Comparison of ENCODE assay signal across 21 mouse cellular contexts in genomic region chr1:96450852-96451251, GRCm38 (mm10).
DNase-seq lines count a peak whose midpoint lies in the region; ATAC-seq and TF ChIP-seq lines count a peak whose summit lies in the region.
"Had no signal": no experiment of that assay in that cellular context is flagged by ENCODE, and none has a peak within 500 bp of the region (broad histone marks: within the 10 kb centered on the region; RNA-seq: fewer than 3 reads in every experiment).

No protein-coding gene starts in this region.

- H3K27me3 ChIP-seq in MEL (ENCODE audit: control insufficient read depth in 1 of 2, insufficient read depth in 2 of 2, low read length in 2 of 2), result no peaks in the 10 kb centered on the region
- no peaks in the 10 kb centered on the region for H3K27me3 ChIP-seq in midbrain, embryonic 16.5 days (ENCODE audit: control insufficient read depth, insufficient read depth, low read depth, low read length)
- H3K27me3 ChIP-seq: CH12.LX, Patski had no signal

- H3K79me2 ChIP-seq in MEL (ENCODE audit: control insufficient read depth, insufficient read depth, low read length, poor library complexity), result no peaks in the 10 kb centered on the region

- TF ChIP-seq EP300 in MEL (IDR thresholded peaks at IDR 0.05; ENCODE audit: low read depth in 1 of 2, low read length in 2 of 2), result peak; percentile 66 to 82; a peak in 3 of 4 replicates

- no peak overlapping the region for H3K4me2 ChIP-seq in midbrain, embryonic 16.5 days (ENCODE audit: low read length)

- no peaks in the 10 kb centered on the region; a peak in 1 of 4 replicates for H3K36me3 ChIP-seq in MEL (ENCODE audit: control insufficient read depth in 1 of 2, insufficient read depth in 2 of 2, low read length in 2 of 2)
- no peaks in the 10 kb centered on the region for H3K36me3 ChIP-seq in midbrain, embryonic 16.5 days (ENCODE audit: control insufficient read depth, insufficient read depth, low read length)
- H3K36me3 ChIP-seq: G1E had no signal

- TF ChIP-seq POLR2A in MEL (IDR thresholded peaks at IDR 0.05; ENCODE audit: control insufficient read depth in 1 of 2, insufficient read depth in 1 of 2, low read depth in 1 of 2, low read length in 2 of 2, poor library complexity in 1 of 2), result no peak

- H3K4me3 ChIP-seq in MEL (ENCODE audit: control insufficient read depth in 1 of 2, insufficient read depth in 1 of 2, low read depth in 2 of 2, low read length in 2 of 2), result no peak overlapping the region
- no peak overlapping the region for H3K4me3 ChIP-seq in midbrain, embryonic 16.5 days (ENCODE audit: low read depth, low read length)

- H3K4me1 ChIP-seq in MEL (ENCODE audit: control insufficient read depth in 1 of 2, insufficient read depth in 2 of 2, low read length in 2 of 2), result no peaks in the 10 kb centered on the region
- no peaks in the 10 kb centered on the region for H3K4me1 ChIP-seq in midbrain, embryonic 16.5 days (ENCODE audit: control insufficient read depth, insufficient read depth, low read length)

- no peak overlapping the region for H3K9ac ChIP-seq in MEL (ENCODE audit: control insufficient read depth, low read depth, low read length, poor library complexity, severe bottlenecking)
- H3K9ac ChIP-seq in midbrain, embryonic 16.5 days (ENCODE audit: low read depth, low read length), result no peak overlapping the region

- H3K27ac ChIP-seq in MEL (ENCODE audit: control insufficient read depth, low read depth, low read length), result no peak overlapping the region
- no peak overlapping the region for H3K27ac ChIP-seq in midbrain, embryonic 16.5 days (ENCODE audit: low read length)

- no peak for TF ChIP-seq CTCF in MEL (IDR thresholded peaks at IDR 0.05 in 2 of 3, conservative IDR thresholded peaks at IDR 0.05 in 1 of 3; ENCODE audit: control insufficient read depth in 1 of 3, insufficient read depth in 1 of 3, low read depth in 2 of 3, low read length in 3 of 3, poor library complexity in 1 of 3, severe bottlenecking in 1 of 3)

- peak; percentile 62 for DNase-seq in MEL (ENCODE audit: low read depth, low spot score)
- DNase-seq in MEL-GATA-1-ER (ENCODE audit: extremely low read depth, low read depth), result peak; percentile 33
- DNase-seq in heart, postnatal 36 days, result no peak
- DNase-seq: adrenal gland, adult 2 months; adrenal gland, adult 8-10 months; adrenal gland, postnatal 10 days; adrenal gland, postnatal 14 days; adrenal gland, postnatal 25 days; adrenal gland, postnatal 36 days; B cell, adult 2 months; cerebellum, adult 11 months; cerebellum, adult 11-12 months; cerebellum, adult 18-20 months; cerebellum, adult 2 months; cerebellum, adult 8-10 months had no signal

- no peaks in the 10 kb centered on the region for H3K9me3 ChIP-seq in MEL (replicated peaks; ENCODE audit: insufficient read depth, low read length)
- H3K9me3 ChIP-seq in midbrain, embryonic 16.5 days (replicated peaks; ENCODE audit: control insufficient read depth, low read length, poor library complexity, severe bottlenecking), result no peaks in the 10 kb centered on the region

- no peak for ATAC-seq in midbrain, embryonic 16.5 days
- ATAC-seq: activated CD4-positive, CD25-positive, alpha-beta regulatory T cell, adult 4 months; CD4-positive, CD25-positive, alpha-beta regulatory T cell, adult 4 months; Patski had no signal

- WGBS in midbrain, embryonic 16.5 days, result 68% methylated on average over 1 of the region's 1 CpGs

- no peak for TF ChIP-seq RAD21 in MEL (IDR thresholded peaks at IDR 0.05; ENCODE audit: low read depth, low read length)

- intact Hi-C loops in heart, postnatal 36 days (cut with DNase I), result no loop called here

TF ChIP-seq in MEL, 35 proteins besides CTCF, POLR2A, EP300 and RAD21:
- TF ChIP-seq GATA1 (IDR thresholded peaks at IDR 0.05; ENCODE audit: low read depth, low read length), result peak; percentile 50
- TF ChIP-seq TAL1 (IDR thresholded peaks at IDR 0.05; ENCODE audit: low read length), result no peak
- TF ChIP-seq ZC3H11A (IDR thresholded peaks at IDR 0.05; ENCODE audit: low read depth, low read length), result no peak
- no peak for TF ChIP-seq TBP (IDR thresholded peaks at IDR 0.05; ENCODE audit: low read depth, low read length)
- TF ChIP-seq TCF12 (IDR thresholded peaks at IDR 0.05; ENCODE audit: low read depth, low read length), result 0 out of 2 replicates have a peak, but pooled peaks have one; percentile 8
- TF ChIP-seq KAT2A (conservative IDR thresholded peaks at IDR 0.05; ENCODE audit: low read depth, low read length), result no peak
- 0 out of 2 replicates have a peak, but pooled peaks have one; percentile 21 for TF ChIP-seq ETS1 (IDR thresholded peaks at IDR 0.05; ENCODE audit: low read depth, low read length)
- TF ChIP-seq E2F4 (IDR thresholded peaks at IDR 0.05; ENCODE audit: borderline replicate concordance, low read depth, low read length), result no peak
- TF ChIP-seq HCFC1 (IDR thresholded peaks at IDR 0.05; ENCODE audit: low read depth, low read length), result no peak
- peak; percentile 54; the same call in 1 of the 2 replicates for TF ChIP-seq RCOR1 (IDR thresholded peaks at IDR 0.05; ENCODE audit: low read depth, low read length)
- TF ChIP-seq ZMIZ1 (IDR thresholded peaks at IDR 0.05; ENCODE audit: low read depth, low read length), result no peak

Comparison
In these comparisons a context has a peak if more than half of its experiments do, and no peak if none do; other contexts are left out.
1. DNase-seq: peak in MEL (single experiment) and MEL-GATA-1-ER (single experiment); none in heart, postnatal 36 days (0 of 2).